24 mouse cellular contexts compared by ENCODE assay signal in the genomic region with DNA sequence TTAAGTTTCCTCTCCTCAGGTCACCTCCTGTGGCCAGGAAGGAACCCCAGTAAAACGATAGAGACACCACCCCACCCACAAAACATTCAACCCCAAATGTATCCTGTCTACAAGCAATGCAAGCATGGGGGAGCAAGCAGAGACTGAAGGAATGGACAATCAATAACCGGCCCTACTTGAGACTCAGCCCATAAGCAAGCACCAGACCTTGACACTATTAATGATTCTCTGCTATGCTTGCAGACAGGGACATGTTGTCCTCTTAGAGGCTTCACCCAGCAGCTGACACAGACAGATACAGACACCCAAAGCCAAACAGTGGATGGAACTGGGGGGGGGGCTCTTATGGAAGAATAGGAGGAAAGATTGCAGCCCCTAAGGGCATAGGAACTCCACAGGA. TPM values are rescaled to one million over a fixed set of nuclear protein-coding genes. Genes with fewer than 3 reads are reported as not detected.
DNase-seq lines count a peak whose midpoint lies in the region; ATAC-seq and TF ChIP-seq lines count a peak whose summit lies in the region.
"Had no signal": no experiment of that assay in that cellular context is flagged by ENCODE, and none has a peak within 500 bp of the region (broad histone marks: within the 10 kb centered on the region; RNA-seq: fewer than 3 reads in every experiment).

No protein-coding gene starts in this region.

- no peaks in the 10 kb centered on the region for H3K27me3 ChIP-seq in kidney, adult 2 months (replicated peaks; ENCODE audit: control insufficient read depth, insufficient read depth, low read length)
- H3K27me3 ChIP-seq in kidney, postnatal 0 days (ENCODE audit: insufficient read depth, low read length), result no peaks in the 10 kb centered on the region
- H3K27me3 ChIP-seq: embryonic facial prominence, embryonic 12.5 days; forebrain, embryonic 12.5 days had no signal

- H3K9me3 ChIP-seq in kidney, postnatal 0 days (replicated peaks; ENCODE audit: low read length), result no peaks in the 10 kb centered on the region
- H3K9me3 ChIP-seq: embryonic facial prominence, embryonic 10.5 days; embryonic facial prominence, embryonic 12.5 days; forebrain, embryonic 10.5 days; forebrain, embryonic 12.5 days; G1E had no signal

- TF ChIP-seq CTCF in kidney, adult 2 months (conservative IDR thresholded peaks at IDR 0.05; ENCODE audit: insufficient read depth, insufficient read length, low read depth, low read length), result no peak
- no peak for TF ChIP-seq CTCF in kidney, postnatal 0 days (IDR thresholded peaks at IDR 0.05; ENCODE audit: low read depth)

- ATAC-seq in kidney, postnatal 0 days (replicated peaks; ENCODE audit: low FRiP score, low read depth), result 0 out of 2 replicates have a peak, but pooled peaks have one; percentile 46
- no peak for ATAC-seq in erythroid progenitor cell, adult 5-6 weeks (replicated peaks; ENCODE audit: low FRiP score, poor library complexity, severe bottlenecking)
- ATAC-seq: activated CD4-positive, CD25-positive, alpha-beta regulatory T cell, adult 4 months; forebrain, embryonic 14.5 days; forebrain, embryonic 16.5 days; Patski had no signal

- H3K4me3 ChIP-seq in kidney, adult 2 months (ENCODE audit: insufficient read depth, low read depth, low read length), result no peak overlapping the region
- H3K4me3 ChIP-seq in kidney, postnatal 0 days (replicated peaks; ENCODE audit: low read depth, low read length), result no peak overlapping the region
- H3K4me3 ChIP-seq: embryonic facial prominence, embryonic 10.5 days; embryonic facial prominence, embryonic 12.5 days; forebrain, embryonic 10.5 days; forebrain, embryonic 12.5 days had no signal

- peak overlapping the region; percentile 53 for H3K27ac ChIP-seq in kidney, adult 2 months (ENCODE audit: insufficient read depth, low read depth, low read length)
- no peak overlapping the region for H3K27ac ChIP-seq in kidney, postnatal 0 days
- H3K27ac ChIP-seq: embryonic facial prominence, embryonic 10.5 days; embryonic facial prominence, embryonic 12.5 days; forebrain, embryonic 10.5 days; forebrain, embryonic 12.5 days had no signal

- no peak overlapping the region for H3K9ac ChIP-seq in kidney, postnatal 0 days (ENCODE audit: low read depth, low read length)
- H3K9ac ChIP-seq: embryonic facial prominence, embryonic 12.5 days; forebrain, embryonic 12.5 days had no signal

- peaks cover 30% of the 10 kb centered on the region for H3K4me1 ChIP-seq in kidney, adult 2 months (ENCODE audit: control insufficient read depth, insufficient read depth, low read length)
- H3K4me1 ChIP-seq in kidney, postnatal 0 days (replicated peaks; ENCODE audit: insufficient read depth, low read length), result no peaks in the 10 kb centered on the region
- H3K4me1 ChIP-seq: embryonic facial prominence, embryonic 10.5 days; embryonic facial prominence, embryonic 12.5 days; forebrain, embryonic 10.5 days; forebrain, embryonic 12.5 days had no signal

- TF ChIP-seq POLR2A in kidney, adult 2 months (IDR thresholded peaks at IDR 0.05; ENCODE audit: low read depth, low read length), result no peak

- no peaks in the 10 kb centered on the region for H3K36me3 ChIP-seq in kidney, adult 2 months (ENCODE audit: control insufficient read depth, insufficient read depth, low read length)
- no peaks in the 10 kb centered on the region for H3K36me3 ChIP-seq in kidney, postnatal 0 days (ENCODE audit: insufficient read depth, low read length)
- H3K36me3 ChIP-seq: embryonic facial prominence, embryonic 10.5 days; embryonic facial prominence, embryonic 12.5 days; forebrain, embryonic 10.5 days; forebrain, embryonic 12.5 days; G1E had no signal

- peak; percentile 75 for DNase-seq in kidney, adult 2 months
- no peak for DNase-seq in kidney, postnatal 4 days
- no peak for DNase-seq in kidney, postnatal 0 days (ENCODE audit: low spot score)
- DNase-seq in kidney, postnatal 14 days, result no peak
- DNase-seq: adrenal gland, adult 8-10 months; adrenal gland, postnatal 14 days; adrenal gland, postnatal 36 days; cerebellum, adult 11-12 months; cerebellum, adult 2 months; cerebellum, adult 9-10 months; cerebellum, postnatal 10 days; cerebellum, postnatal 25 days had no signal

- WGBS in kidney, adult 2 months, result 43% methylated on average over 2 of the region's 2 CpGs
- 68% methylated on average over 2 of the region's 2 CpGs for WGBS in kidney, postnatal 0 days

- no peak overlapping the region for H3K4me2 ChIP-seq in kidney, postnatal 0 days (ENCODE audit: low read length)
- H3K4me2 ChIP-seq: embryonic facial prominence, embryonic 12.5 days; forebrain, embryonic 12.5 days had no signal

RNA-seq across cellular contexts. Expression of a gene that starts 5.1 kb away (rescaled TPM):
- polyA plus RNA-seq in kidney, adult 2 months (2012; rRNA removed), result 29.0 and 32.2 TPM in 2 replicates
- 0.88 and 1.1 TPM in 2 replicates for polyA plus RNA-seq in kidney, postnatal 0 days (2015; fragmentation: Nextera tagmentation; extraction: Ambion mirVana)
- not detected in 2 replicates for total RNA-seq in erythroid progenitor cell, adult 5-6 weeks (2015; ENCODE audit: low replicate concordance)
- not detected in 2 replicates for total RNA-seq in erythroid progenitor cell, adult 5-6 weeks (2017; ENCODE audit: low replicate concordance)
- total RNA-seq: G1E had no signal
- polyA plus RNA-seq: activated CD4-positive, CD25-positive, alpha-beta regulatory T cell, adult 4 months; C2C12; embryonic facial prominence, embryonic 10.5 days; embryonic facial prominence, embryonic 12.5 days; embryonic facial prominence, embryonic 14.5 days; forebrain, embryonic 10.5 days; forebrain, embryonic 12.5 days; forebrain, embryonic 14.5 days; forebrain, embryonic 16.5 days; G1E; Patski had no signal

RNA-seq across cellular contexts. Expression of a gene that starts 5.1 kb away (rescaled TPM):
- 214 and 260 TPM in 2 replicates for polyA plus RNA-seq in kidney, adult 2 months (2012; rRNA removed)
- 0.14 and 0.64 TPM in 2 replicates for polyA plus RNA-seq in kidney, postnatal 0 days (2015; fragmentation: Nextera tagmentation; extraction: Ambion mirVana)
- not detected in 2 replicates for total RNA-seq in erythroid progenitor cell, adult 5-6 weeks (2015; ENCODE audit: low replicate concordance)
- total RNA-seq in erythroid progenitor cell, adult 5-6 weeks (2017; ENCODE audit: low replicate concordance), result not detected in 2 replicates
- total RNA-seq: G1E had no signal
- polyA plus RNA-seq: activated CD4-positive, CD25-positive, alpha-beta regulatory T cell, adult 4 months; C2C12; embryonic facial prominence, embryonic 10.5 days; embryonic facial prominence, embryonic 12.5 days; embryonic facial prominence, embryonic 14.5 days; forebrain, embryonic 10.5 days; forebrain, embryonic 12.5 days; forebrain, embryonic 14.5 days; forebrain, embryonic 16.5 days; G1E had no signal

RNA-seq across cellular contexts. Expression of a gene that starts 6.0 kb away (rescaled TPM):
- 235 and 248 TPM in 2 replicates for polyA plus RNA-seq in kidney, adult 2 months (2012; rRNA removed)
- polyA plus RNA-seq in kidney, postnatal 0 days (2015; fragmentation: Nextera tagmentation; extraction: Ambion mirVana), result 18.0 and 26.8 TPM in 2 replicates
- not detected in 2 replicates for total RNA-seq in erythroid progenitor cell, adult 5-6 weeks (2015; ENCODE audit: low replicate concordance)
- not detected in 2 replicates for total RNA-seq in erythroid progenitor cell, adult 5-6 weeks (2017; ENCODE audit: low replicate concordance)
- total RNA-seq: G1E had no signal
- polyA plus RNA-seq: activated CD4-positive, CD25-positive, alpha-beta regulatory T cell, adult 4 months; C2C12; embryonic facial prominence, embryonic 10.5 days; embryonic facial prominence, embryonic 12.5 days; embryonic facial prominence, embryonic 14.5 days; forebrain, embryonic 10.5 days; forebrain, embryonic 12.5 days; forebrain, embryonic 14.5 days; forebrain, embryonic 16.5 days; G1E had no signal

RNA-seq across cellular contexts. Expression of a gene that starts 43.1 kb away (rescaled TPM):
- 4.8 and 5.7 TPM in 2 replicates for polyA plus RNA-seq in kidney, adult 2 months (2012; rRNA removed)
- polyA plus RNA-seq in kidney, postnatal 0 days (2015; fragmentation: Nextera tagmentation; extraction: Ambion mirVana), result 2.2 and 2.6 TPM in 2 replicates
- not detected in 2 replicates for total RNA-seq in erythroid progenitor cell, adult 5-6 weeks (2015; ENCODE audit: low replicate concordance)
- total RNA-seq in erythroid progenitor cell, adult 5-6 weeks (2017; ENCODE audit: low replicate concordance), result not detected in 2 replicates
- polyA plus RNA-seq: activated CD4-positive, CD25-positive, alpha-beta regulatory T cell, adult 4 months; C2C12; embryonic facial prominence, embryonic 10.5 days; embryonic facial prominence, embryonic 12.5 days; embryonic facial prominence, embryonic 14.5 days; forebrain, embryonic 10.5 days; forebrain, embryonic 12.5 days; forebrain, embryonic 14.5 days; forebrain, embryonic 16.5 days; G1E had no signal

Comparison
In these comparisons a context has a peak if more than half of its experiments do, and no peak if none do; other contexts are left out.
1. RNA of a gene that starts 5.1 kb away (polyA plus RNA-seq): 29.0 to 32.2 TPM in kidney, adult 2 months; 0.88 to 1.1 TPM in kidney, postnatal 0 days; every median in the first group is over 10 times any median in the second.
2. RNA of a gene that starts 5.1 kb away (polyA plus RNA-seq): 214 to 260 TPM in kidney, adult 2 months; 0.14 to 0.64 TPM in kidney, postnatal 0 days; every median in the first group is over 100 times any median in the second.